Mouse (Mus musculus): ENCODE data around the gene Celf1. TPM values are rescaled to one million over a fixed set of nuclear protein-coding genes. Genes with fewer than 3 reads are reported as not detected.
A peak's percentile ranks its signal among the peaks of the same experiment; 100 is the strongest.

Celf1 gene
- polyA plus RNA-seq, 1 experiment from 2014 or later: 86.6 TPM

GRCm38 (mm10) chr2:90950582-90951194 lies 10.5 kb downstream of the Celf1 start:
- ATAC-seq (ENCODE audit: low FRiP score): peak; percentile 22; the same call in 1 of the 2 replicates
- no peak overlapping the region for H3K4me3 ChIP-seq (replicated peaks)
- no peak overlapping the region for H3K27ac ChIP-seq (replicated peaks)
- H3K9ac ChIP-seq (replicated peaks): no peak overlapping the region
- no peaks in the 10 kb centered on the region for H3K36me3 ChIP-seq
- no peaks in the 10 kb centered on the region for H3K27me3 ChIP-seq (replicated peaks)
- H3K4me1 ChIP-seq: peaks cover 13% of the 10 kb centered on the region
- no peak overlapping the region for H3K4me2 ChIP-seq
- no peaks in the 10 kb centered on the region for H3K9me3 ChIP-seq (replicated peaks)

- no peak overlapping the region for H3K27ac ChIP-seq (replicated peaks)
- ATAC-seq (ENCODE audit: low FRiP score): no peak
- H3K4me1 ChIP-seq: peaks cover 13% of the 10 kb centered on the region
- no peaks in the 10 kb centered on the region for H3K27me3 ChIP-seq (replicated peaks)
- H3K4me3 ChIP-seq (replicated peaks): no peak overlapping the region
- no peak overlapping the region for H3K9ac ChIP-seq (replicated peaks)
- H3K9me3 ChIP-seq (replicated peaks): no peaks in the 10 kb centered on the region
- 57% methylated on average over 3 of the region's 3 CpGs for WGBS
- H3K36me3 ChIP-seq: no peaks in the 10 kb centered on the region; the same call in 1 of the 2 replicates
- H3K4me2 ChIP-seq: no peak overlapping the region
These were observed 13.3 kb downstream of the Celf1 start for GRCm38 (mm10) chr2:90953461-90953860.

- Histone ChIP-seq H3K36me3 (no peaks in the 10 kb centered on the region; the same call in 1 of the 2 replicates), H3K4me3 (replicated peaks) (no peak overlapping the region), H3K4me1 (peaks cover 5% of the 10 kb centered on the region; the same call in 1 of the 2 replicates), H3K27ac (replicated peaks) (peak overlapping the region; percentile 39; the same call in 1 of the 2 replicates), H3K27me3 (replicated peaks) (no peaks in the 10 kb centered on the region), H3K9me3 (replicated peaks) (no peaks in the 10 kb centered on the region), H3K9ac (replicated peaks) (no peak overlapping the region), H3K4me2 (no peak overlapping the region)
- ATAC-seq (ENCODE audit: low FRiP score): no peak
- 11% methylated on average over 1 of the region's 1 CpGs for WGBS
These were observed 15.9 kb downstream of the Celf1 start for GRCm38 (mm10) chr2:90956053-90956452.

GRCm38 (mm10) chr2:90958856-90959255 lies 18.7 kb downstream of the Celf1 start:
- H3K4me3 ChIP-seq (replicated peaks): no peak overlapping the region
- H3K9ac ChIP-seq (replicated peaks): no peak overlapping the region
- H3K4me2 ChIP-seq: no peak overlapping the region
- H3K27ac ChIP-seq (replicated peaks): no peak overlapping the region
- no peaks in the 10 kb centered on the region; the same call in 1 of the 2 replicates for H3K36me3 ChIP-seq
- H3K4me1 ChIP-seq: no peaks in the 10 kb centered on the region; the same call in 1 of the 2 replicates
- 88% methylated on average over 3 of the region's 3 CpGs for WGBS
- no peaks in the 10 kb centered on the region for H3K9me3 ChIP-seq (replicated peaks)
- no peaks in the 10 kb centered on the region for H3K27me3 ChIP-seq (replicated peaks)
- ATAC-seq (ENCODE audit: low FRiP score): no peak

- Histone ChIP-seq H3K9ac (replicated peaks) (no peak overlapping the region), H3K27ac (replicated peaks) (no peak overlapping the region), H3K9me3 (replicated peaks) (no peaks in the 10 kb centered on the region), H3K4me1 (peaks cover 3% of the 10 kb centered on the region), H3K27me3 (replicated peaks) (no peaks in the 10 kb centered on the region), H3K36me3 (no peaks in the 10 kb centered on the region; the same call in 1 of the 2 replicates), H3K4me2 (no peak overlapping the region), H3K4me3 (replicated peaks) (no peak overlapping the region)
- WGBS: 99% methylated on average over 2 of the region's 2 CpGs
- no peak for ATAC-seq (ENCODE audit: low FRiP score)
These were observed 19.8 kb downstream of the Celf1 start for GRCm38 (mm10) chr2:90960012-90960411.

- no peak for ATAC-seq (ENCODE audit: low FRiP score)
- peaks cover 7% of the 10 kb centered on the region for H3K4me1 ChIP-seq
- no peaks in the 10 kb centered on the region for H3K36me3 ChIP-seq
- no peaks in the 10 kb centered on the region for H3K27me3 ChIP-seq (replicated peaks)
- no peaks in the 10 kb centered on the region for H3K9me3 ChIP-seq (replicated peaks)
- WGBS: 100% methylated on average over 1 of the region's 1 CpGs
- no peak overlapping the region for H3K9ac ChIP-seq (replicated peaks)
- no peak overlapping the region for H3K27ac ChIP-seq (replicated peaks)
- no peak overlapping the region for H3K4me3 ChIP-seq (replicated peaks)
- no peak overlapping the region for H3K4me2 ChIP-seq
These were observed 23.1 kb downstream of the Celf1 start for GRCm38 (mm10) chr2:90963304-90963703.

GRCm38 (mm10) chr2:90964811-90965465 lies 24.8 kb downstream of the Celf1 start:
- no peak overlapping the region for H3K9ac ChIP-seq (replicated peaks)
- H3K27me3 ChIP-seq (replicated peaks): no peaks in the 10 kb centered on the region
- H3K4me2 ChIP-seq: no peak overlapping the region
- no peak overlapping the region for H3K27ac ChIP-seq (replicated peaks)
- H3K4me3 ChIP-seq (replicated peaks): no peak overlapping the region
- no peaks in the 10 kb centered on the region for H3K36me3 ChIP-seq
- peak; percentile 45; the same call in 1 of the 2 replicates for ATAC-seq (ENCODE audit: low FRiP score)
- H3K4me1 ChIP-seq: peaks cover 7% of the 10 kb centered on the region
- 68% methylated on average over 7 of the region's 7 CpGs for WGBS
- no peaks in the 10 kb centered on the region for H3K9me3 ChIP-seq (replicated peaks)

- no peaks in the 10 kb centered on the region for H3K9me3 ChIP-seq (replicated peaks)
- no peak for ATAC-seq (ENCODE audit: low FRiP score)
- no peaks in the 10 kb centered on the region for H3K27me3 ChIP-seq (replicated peaks)
- no peak overlapping the region for H3K9ac ChIP-seq (replicated peaks)
- WGBS: 80% methylated on average over 2 of the region's 2 CpGs
- H3K4me3 ChIP-seq (replicated peaks): no peak overlapping the region
- H3K4me2 ChIP-seq: no peak overlapping the region
- no peaks in the 10 kb centered on the region for H3K36me3 ChIP-seq
- H3K27ac ChIP-seq (replicated peaks): no peak overlapping the region
- peaks cover 7% of the 10 kb centered on the region for H3K4me1 ChIP-seq
These were observed 25.4 kb downstream of the Celf1 start for GRCm38 (mm10) chr2:90965466-90966080.

GRCm38 (mm10) chr2:90970606-90971005 lies 30.4 kb downstream of the Celf1 start:
- no peaks in the 10 kb centered on the region for H3K27me3 ChIP-seq (replicated peaks)
- H3K4me1 ChIP-seq: no peaks in the 10 kb centered on the region
- no peaks in the 10 kb centered on the region for H3K36me3 ChIP-seq
- no peak overlapping the region for H3K4me3 ChIP-seq (replicated peaks)
- H3K4me2 ChIP-seq: no peak overlapping the region
- H3K27ac ChIP-seq (replicated peaks): no peak overlapping the region
- no peaks in the 10 kb centered on the region for H3K9me3 ChIP-seq (replicated peaks)
- no peak for ATAC-seq (ENCODE audit: low FRiP score)
- H3K9ac ChIP-seq (replicated peaks): no peak overlapping the region

GRCm38 (mm10) chr2:90974101-90974500 lies 33.9 kb downstream of the Celf1 start:
- no peaks in the 10 kb centered on the region for H3K9me3 ChIP-seq (replicated peaks)
- no peaks in the 10 kb centered on the region for H3K27me3 ChIP-seq (replicated peaks)
- no peak for ATAC-seq (ENCODE audit: low FRiP score)
- no peak overlapping the region for H3K27ac ChIP-seq (replicated peaks)
- H3K4me1 ChIP-seq: no peaks in the 10 kb centered on the region
- no peak overlapping the region for H3K4me2 ChIP-seq
- no peak overlapping the region for H3K9ac ChIP-seq (replicated peaks)
- no peaks in the 10 kb centered on the region for H3K36me3 ChIP-seq
- H3K4me3 ChIP-seq (replicated peaks): no peak overlapping the region

GRCm38 (mm10) chr2:90975181-90975835 lies 35.1 kb downstream of the Celf1 start:
- no peaks in the 10 kb centered on the region for H3K27me3 ChIP-seq (replicated peaks)
- no peaks in the 10 kb centered on the region for H3K9me3 ChIP-seq (replicated peaks)
- H3K36me3 ChIP-seq: no peaks in the 10 kb centered on the region
- no peak overlapping the region for H3K4me3 ChIP-seq (replicated peaks)
- H3K4me1 ChIP-seq: no peaks in the 10 kb centered on the region
- no peak overlapping the region for H3K27ac ChIP-seq (replicated peaks)
- H3K9ac ChIP-seq (replicated peaks): no peak overlapping the region
- 84% methylated on average over 7 of the region's 7 CpGs for WGBS
- no peak overlapping the region for H3K4me2 ChIP-seq
- ATAC-seq (ENCODE audit: low FRiP score): no peak
